Mouse (Mus musculus) stomach, embryonic 16.5 days (tissue): ENCODE results near the gene Aldh9a1. TPM values are rescaled to one million over a fixed set of nuclear protein-coding genes. Genes with fewer than 3 reads are reported as not detected.

ENCODE experiments used
- ATAC-seq: fragments of 200-750 bp; cut with Nextera tagmentation; 2 replicates; pipeline ENCODE4 v1.8.0; 2017; ENCODE audit warnings: moderate number of reproducible peaks, moderate TSS enrichment; ENCODE audit not compliant: insufficient read depth, low FRiP score
- H3K27ac ChIP-seq: fragments of 300-500 bp; sonication (generic); 2 replicates; pipeline ENCODE4 v1.5.1; 2014; ENCODE audit warnings: low read length
- H3K27me3 ChIP-seq: fragments of 300-500 bp; sonication (generic); 2 replicates; pipeline ENCODE4 v1.6.1; 2014; ENCODE audit warnings: low read length, control low read depth, mixed read lengths; ENCODE audit not compliant: control insufficient read depth, insufficient read depth
- H3K36me3 ChIP-seq: fragments of 300-500 bp; sonication (generic); 2 replicates; pipeline ENCODE4 v1.6.1; 2014; ENCODE audit warnings: low read length; ENCODE audit not compliant: control insufficient read depth, insufficient read depth
- H3K4me1 ChIP-seq: fragments of 300-500 bp; sonication (generic); 2 replicates; pipeline ENCODE4 v1.6.1; 2014; ENCODE audit warnings: low read length, control low read depth, mixed read lengths; ENCODE audit not compliant: control insufficient read depth, insufficient read depth
- H3K4me2 ChIP-seq: fragments of 300-500 bp; sonication (generic); 2 replicates; pipeline ENCODE4 v1.6.1; 2014; ENCODE audit warnings: low read depth, low read length, mixed read lengths
- H3K4me3 ChIP-seq: fragments of 300-500 bp; sonication (generic); replicated peaks from 2 replicates; pipeline ENCODE4 v1.5.1; 2014; ENCODE audit warnings: mild to moderate bottlenecking, low read length
- H3K9ac ChIP-seq: fragments of 300-500 bp; sonication (generic); 2 replicates; pipeline ENCODE4 v1.6.1; 2014; ENCODE audit warnings: low read length
- H3K9me3 ChIP-seq: fragments of 300-500 bp; sonication (generic); replicated peaks from 2 replicates; pipeline ENCODE4 v1.6.1; 2016; ENCODE audit warnings: low read length, control low read depth; ENCODE audit not compliant: control insufficient read depth
- WGBS: fragments of 180-500 bp; shearing (Covaris S2); extraction: QIAGEN DNeasy Blood & Tissue Kit; methylation state at CpG from one replicate; pipeline ENCODE4 v1.1.7; 2014; 5-methylcytosine and 5-hydroxymethylcytosine counted together
- polyA plus RNA-seq: library from polyadenylated mRNA; unstranded; fragments of >200 nt; fragmentation: Nextera tagmentation; extraction: Ambion mirVana; gene quantifications from 2 replicates; pipeline ENCODE4 v1.2.1, GENCODE M21; 2015

Gene Aldh9a1
- polyA plus RNA-seq, 1 experiment from 2014 or later, result 84.8 TPM

DNA sequence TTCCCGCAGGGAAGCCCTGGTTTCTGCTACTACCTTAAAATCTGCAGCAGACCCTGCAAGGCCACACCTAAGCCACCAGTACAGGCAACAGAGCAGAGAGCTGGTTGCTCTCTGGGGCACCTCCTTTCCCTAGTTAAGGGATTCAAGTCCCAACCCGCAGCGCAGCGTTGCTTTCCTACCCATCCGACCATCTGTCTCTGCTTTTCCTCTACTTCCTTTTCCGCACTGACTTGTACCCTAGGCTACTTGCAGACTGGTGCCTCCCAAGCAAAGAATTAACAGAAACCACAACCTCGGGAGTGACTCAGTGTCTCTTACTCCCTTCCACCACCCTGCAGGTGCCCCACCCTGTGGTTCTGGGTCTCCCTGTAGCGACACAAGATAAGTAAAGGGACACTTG lies 42.9 kb downstream of the Aldh9a1 start:
- ATAC-seq, result peak; percentile 35; the same call in 1 of the 2 replicates

DNA sequence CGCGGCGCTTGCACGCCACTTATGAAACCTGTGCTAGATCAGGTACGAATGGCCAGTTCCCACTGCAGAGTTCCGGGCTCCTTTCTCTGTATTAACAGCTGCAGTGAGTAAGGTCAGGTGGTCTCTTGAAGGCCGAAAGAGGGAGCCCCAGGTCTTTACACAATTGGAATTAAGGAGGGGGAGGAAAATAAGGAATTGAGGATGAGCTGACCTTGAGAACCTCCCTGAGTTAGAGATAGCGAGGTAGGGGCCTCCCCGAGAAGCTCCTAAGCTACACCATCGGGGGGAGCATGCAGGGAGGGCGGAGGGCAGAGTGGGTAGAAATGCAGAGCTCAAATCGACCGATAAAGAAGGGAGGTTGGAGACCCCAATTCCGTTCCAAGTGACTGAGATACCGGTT lies 43.5 kb downstream of the Aldh9a1 start:
- Histone ChIP-seq H3K9ac (peak overlapping the region; percentile 90), H3K4me1 (peaks cover 23% of the 10 kb centered on the region; the same call in 1 of the 2 replicates), H3K27ac (peak overlapping the region; percentile 91), H3K9me3 (no peaks in the 10 kb centered on the region), H3K27me3 (no peaks in the 10 kb centered on the region), H3K4me3 (peak overlapping the region; percentile 81), H3K36me3 (no peaks in the 10 kb centered on the region), H3K4me2 (peak overlapping the region; percentile 90)
- ATAC-seq, result peak; percentile 16; the same call in 1 of the 2 replicates
- WGBS, result under 1% methylated on average over 15 of the region's 15 CpGs

More for the DNA sequence above, 42.9 kb downstream of the Aldh9a1 start:
- Histone ChIP-seq H3K36me3 (no peaks in the 10 kb centered on the region), H3K9me3 (no peaks in the 10 kb centered on the region), H3K9ac (peak overlapping the region; percentile 90), H3K4me2 (peak overlapping the region; percentile 90), H3K4me1 (peaks cover 23% of the 10 kb centered on the region; the same call in 1 of the 2 replicates), H3K27ac (peak overlapping the region; percentile 91), H3K27me3 (no peaks in the 10 kb centered on the region), H3K4me3 (peak overlapping the region; percentile 81)
- 3% methylated on average over 8 of the region's 8 CpGs for WGBS

DNA sequence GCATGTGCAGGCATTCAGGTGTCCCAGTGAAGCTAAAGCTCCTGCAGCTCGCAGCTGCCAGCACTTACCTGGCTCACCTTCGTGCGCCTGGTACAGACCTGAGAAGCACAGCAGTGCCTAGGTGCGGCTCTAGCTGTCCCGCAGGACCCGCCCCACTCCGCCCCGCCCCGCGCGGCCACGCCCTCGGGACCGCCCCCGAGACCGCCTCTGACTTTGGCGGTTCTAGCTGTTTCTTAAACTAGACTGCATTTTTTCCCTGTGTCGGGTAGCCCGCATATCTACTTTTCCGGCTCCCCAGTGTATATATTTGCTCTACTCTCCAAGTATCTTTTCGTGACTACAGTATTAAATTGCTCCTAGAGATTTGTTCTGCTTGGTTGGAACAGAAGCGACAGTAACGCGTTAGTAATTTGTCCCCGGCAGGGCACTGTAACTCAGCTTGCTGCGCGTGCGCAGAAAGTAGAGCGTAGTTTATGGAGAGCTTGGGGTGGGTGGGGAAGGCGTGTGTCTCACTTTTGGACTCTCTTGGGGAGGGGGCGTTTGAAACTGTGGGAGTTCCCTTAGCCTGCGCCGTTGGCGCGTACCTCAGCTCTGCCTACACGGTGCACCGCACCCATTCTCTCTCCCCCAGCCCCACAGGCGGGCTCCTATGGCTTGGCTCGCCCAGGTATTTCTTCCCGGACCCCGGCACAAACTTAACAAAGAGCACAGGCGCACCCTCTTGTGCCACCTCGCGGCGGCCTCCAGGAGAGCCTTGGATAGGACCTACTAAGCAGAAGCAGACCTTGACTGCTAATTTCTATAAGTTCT lies 44.1 kb downstream of the Aldh9a1 start, which contains the start of gene Mgst3:
Gene Mgst3, minus strand, starts transcription at position 159 of the 810 bp plus-strand sequence.
- Histone ChIP-seq H3K27me3 (no peaks in the 10 kb centered on the region), H3K9ac (peak within 1 kb of the TSS; percentile 90), H3K4me3 (peak within 1 kb of the TSS; percentile 81), H3K36me3 (no peaks in the 10 kb centered on the region), H3K27ac (peak within 1 kb of the TSS; percentile 91), H3K9me3 (no peaks in the 10 kb centered on the region), H3K4me1 (peaks cover 23% of the 10 kb centered on the region; the same call in 1 of the 2 replicates), H3K4me2 (peak within 1 kb of the TSS; percentile 90)
- peak; percentile 95 for ATAC-seq
- under 1% methylated on average over 45 of the region's 45 CpGs for WGBS

- Histone ChIP-seq H3K27ac (no peak overlapping the region), H3K9me3 (no peaks in the 10 kb centered on the region), H3K27me3 (0 out of 2 replicates have a peak, but pooled peaks cover 5% of the 10 kb centered on the region), H3K4me3 (no peak overlapping the region), H3K36me3 (no peaks in the 10 kb centered on the region), H3K4me1 (no peaks in the 10 kb centered on the region), H3K9ac (no peak overlapping the region), H3K4me2 (no peak overlapping the region)
- WGBS, result 84% methylated on average over 4 of the region's 4 CpGs
- ATAC-seq, result no peak
Measured at GRCm38 (mm10) chr1:167405237-167405636, 55.4 kb downstream of the Aldh9a1 start.

GRCm38 (mm10) chr1:167409601-167410000 lies 59.8 kb downstream of the Aldh9a1 start:
- H3K27me3 ChIP-seq, result 0 out of 2 replicates have a peak, but pooled peaks cover 5% of the 10 kb centered on the region
- H3K36me3 ChIP-seq, result no peaks in the 10 kb centered on the region
- WGBS, result 75% methylated on average over 4 of the region's 4 CpGs
- no peak overlapping the region for H3K4me3 ChIP-seq
- no peak overlapping the region for H3K9ac ChIP-seq
- no peak for ATAC-seq
- no peaks in the 10 kb centered on the region for H3K9me3 ChIP-seq
- H3K4me2 ChIP-seq, result no peak overlapping the region
- no peaks in the 10 kb centered on the region for H3K4me1 ChIP-seq
- no peak overlapping the region for H3K27ac ChIP-seq

- Histone ChIP-seq H3K27ac (no peak overlapping the region), H3K4me2 (no peak overlapping the region), H3K9me3 (no peaks in the 10 kb centered on the region), H3K4me1 (no peaks in the 10 kb centered on the region), H3K36me3 (no peaks in the 10 kb centered on the region), H3K4me3 (no peak overlapping the region), H3K27me3 (no peaks in the 10 kb centered on the region), H3K9ac (no peak overlapping the region)
- no peak for ATAC-seq
- WGBS, result 49% methylated on average over 12 of the region's 12 CpGs
Measured at GRCm38 (mm10) chr1:167411991-167412715, 62.4 kb downstream of the Aldh9a1 start.

DNA sequence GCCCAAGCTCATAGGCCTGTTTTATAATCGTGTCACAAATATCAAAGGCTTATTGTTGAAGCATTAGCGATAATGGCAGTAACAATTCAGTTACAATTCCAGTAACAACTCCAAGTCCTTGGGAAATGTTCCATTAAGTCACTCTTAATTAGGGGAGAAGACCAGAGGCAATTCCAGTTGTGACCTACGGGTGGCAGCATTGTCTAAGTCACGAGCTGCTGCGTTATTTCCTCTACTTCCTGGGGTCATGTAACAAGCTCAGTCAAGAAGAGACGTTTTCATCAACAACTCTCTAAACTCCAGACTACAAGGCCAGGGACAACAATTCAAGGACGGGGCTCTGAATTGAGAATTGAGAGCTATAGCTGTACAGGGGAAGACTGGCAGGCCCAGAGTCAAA lies 65.1 kb downstream of the Aldh9a1 start:
- no peak overlapping the region for H3K9ac ChIP-seq
- H3K4me1 ChIP-seq, result no peaks in the 10 kb centered on the region
- no peak overlapping the region for H3K4me2 ChIP-seq
- H3K4me3 ChIP-seq, result no peak overlapping the region
- H3K27me3 ChIP-seq, result no peaks in the 10 kb centered on the region
- no peak for ATAC-seq
- no peak overlapping the region for H3K27ac ChIP-seq
- no peaks in the 10 kb centered on the region for H3K36me3 ChIP-seq
- 5% methylated on average over 7 of the region's 7 CpGs for WGBS
- H3K9me3 ChIP-seq, result no peaks in the 10 kb centered on the region
